Comparison of ENCODE assay signal across 1 mouse cellular context in the genomic region with DNA sequence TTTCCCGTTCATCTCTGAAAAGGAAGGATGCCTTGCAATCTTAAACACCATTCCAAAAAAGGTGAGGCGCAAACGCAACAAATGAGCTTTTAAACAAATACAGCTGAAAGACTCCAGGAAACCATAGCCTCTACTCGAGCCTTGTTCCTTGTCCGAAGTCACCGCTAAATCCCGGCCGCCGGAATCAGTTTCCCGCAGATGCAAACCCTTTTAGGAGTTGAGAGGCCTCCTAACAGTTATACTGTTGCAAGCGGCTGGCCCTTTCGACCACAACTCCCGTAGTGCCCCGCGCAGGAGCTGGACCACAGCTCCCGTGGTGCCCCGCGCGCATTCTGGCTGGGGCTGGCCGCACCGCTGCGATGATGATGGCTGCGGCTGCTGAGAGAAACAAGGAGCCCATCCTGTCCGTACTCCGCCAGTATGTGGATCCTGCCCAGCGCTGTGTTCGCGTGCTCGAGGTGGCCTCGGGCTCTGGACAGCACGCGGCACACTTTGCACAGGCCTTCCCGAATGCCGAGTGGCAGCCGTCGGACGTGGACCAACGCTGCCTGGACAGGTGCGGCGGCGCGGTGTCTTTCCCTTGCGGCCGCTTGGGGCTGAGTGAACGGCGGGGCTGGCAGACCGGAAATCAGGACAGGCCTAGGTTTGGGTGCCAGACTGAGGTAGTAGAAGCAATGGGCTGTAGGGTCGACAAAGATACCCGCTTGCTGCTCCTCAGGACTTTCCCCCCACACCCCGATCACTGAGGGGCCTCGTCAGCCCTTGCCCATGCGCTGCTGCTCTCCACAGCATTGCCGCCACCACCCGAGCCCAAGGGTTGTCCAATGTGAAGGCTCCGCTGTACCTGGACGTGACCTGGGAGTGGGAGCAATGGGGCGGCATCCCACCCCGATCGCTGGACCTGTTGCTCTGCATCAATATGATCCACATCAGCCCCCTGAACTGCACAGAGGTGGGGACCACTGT.
TF ChIP-seq lines count a peak whose summit lies in the region.

No protein-coding gene starts in this region.

TF ChIP-seq in C2C12, 6 proteins besides CTCF, POLR2A, EP300 and RAD21 (continued from another document):
- TF ChIP-seq MAX (IDR thresholded peaks at IDR 0.05) = peak; percentile 7
